Mouse (Mus musculus) forebrain, embryonic 10.5 days (tissue): ENCODE measurements around the gene Cxcl15. TPM values are rescaled to one million over a fixed set of nuclear protein-coding genes. Genes with fewer than 3 reads are reported as not detected.

Experiments
- microRNA-seq: library from miRNA; unstranded; fragments of <30 nt; microRNA quantifications from one replicate; pipeline ENCODE4, GENCODE M21; 2017
- polyA plus RNA-seq: library from polyadenylated mRNA; unstranded; fragments of >200 nt; fragmentation: Nextera tagmentation; extraction: Ambion mirVana; gene quantifications from 2 replicates; pipeline ENCODE4 v1.2.1, GENCODE M21; 2016

Cxcl15 gene
- polyA plus RNA-seq, 1 experiment from 2014 or later: not detected

Small RNAs within 50 kb of the gene (microRNA-seq; reads per million reads assigned to microRNA genes)
- gene Gm24322: not detected

Other genes starting within 250 kb of the Cxcl15 start
- 0.06 TPM in 1 of 2 replicates, not detected in the other for gene 5830473C10Rik, start 233.4 kb upstream of the Cxcl15 start, polyA plus RNA-seq
- gene Rassf6, start 153.9 kb upstream of the Cxcl15 start, polyA plus RNA-seq: 0.09 and 0.23 TPM in 2 replicates
- gene Cxcl5, start 35.2 kb upstream of the Cxcl15 start, polyA plus RNA-seq: 0.17 and 0.18 TPM in 2 replicates
- 5.9 and 7.8 TPM in 2 replicates for gene Ppbp, start 26.0 kb upstream of the Cxcl15 start, polyA plus RNA-seq
- 42.4 and 54.1 TPM in 2 replicates for gene Pf4, start 22.1 kb upstream of the Cxcl15 start, polyA plus RNA-seq
- gene Cxcl3, start 8.4 kb upstream of the Cxcl15 start, polyA plus RNA-seq: not detected in 2 replicates
- not detected in 2 replicates for gene Cxcl1, start 96.7 kb downstream of the Cxcl15 start, polyA plus RNA-seq
- not detected in 2 replicates for gene Cxcl2, start 109.3 kb downstream of the Cxcl15 start, polyA plus RNA-seq
- gene Mthfd2l, start 136.6 kb downstream of the Cxcl15 start, polyA plus RNA-seq: 56.4 and 59.6 TPM in 2 replicates
- gene Epgn, start 232.9 kb downstream of the Cxcl15 start, polyA plus RNA-seq: 0.10 and 0.34 TPM in 2 replicates